21 mouse cellular contexts compared by ENCODE assay signal in the genomic region with DNA sequence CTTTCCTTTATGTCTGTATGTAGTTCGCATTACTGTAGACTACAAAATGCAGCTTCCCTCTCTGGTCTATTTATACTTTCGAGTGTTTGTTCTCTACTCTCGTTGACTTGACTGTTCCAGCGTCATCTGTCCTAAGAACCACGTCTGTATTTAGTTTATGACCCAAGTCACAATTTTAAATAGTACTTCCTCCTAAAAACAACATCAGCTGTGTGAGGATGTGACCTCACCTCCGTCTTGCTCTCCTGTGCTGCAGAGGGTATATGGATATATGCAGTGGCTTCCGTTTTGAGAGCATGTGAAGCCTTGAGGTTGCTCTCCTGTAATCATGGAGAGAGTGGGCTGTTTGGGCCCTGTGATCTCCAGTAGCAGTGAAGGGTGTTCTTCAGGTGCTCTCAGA.
"Had no signal": no experiment of that assay in that cellular context is flagged by ENCODE, and none has a peak within 500 bp of the region (broad histone marks: within the 10 kb centered on the region; RNA-seq: fewer than 3 reads in every experiment).

No protein-coding gene starts in this region.

- ATAC-seq: inflammation-experienced regulatory T-cells, adult 6 months; intestine, embryonic 16.5 days; liver, postnatal 0 days; midbrain, embryonic 15.5 days had no signal

- H3K9ac ChIP-seq: limb, embryonic 12.5 days; limb, embryonic 15.5 days; liver, embryonic 14.5 days; liver, postnatal 0 days; midbrain, embryonic 12.5 days; midbrain, embryonic 15.5 days; neural tube, embryonic 12.5 days; neural tube, embryonic 15.5 days; stomach, embryonic 15.5 days had no signal

- H3K9me3 ChIP-seq: limb, embryonic 12.5 days; limb, embryonic 15.5 days; midbrain, embryonic 12.5 days; midbrain, embryonic 15.5 days; neural tube, embryonic 12.5 days; neural tube, embryonic 15.5 days; stomach, embryonic 15.5 days had no signal

- H3K4me1 ChIP-seq: limb, embryonic 12.5 days; limb, embryonic 15.5 days; midbrain, embryonic 12.5 days; midbrain, embryonic 15.5 days; neural tube, embryonic 12.5 days; stomach, embryonic 15.5 days had no signal

- H3K4me3 ChIP-seq: limb, embryonic 12.5 days; limb, embryonic 15.5 days; midbrain, embryonic 12.5 days; midbrain, embryonic 15.5 days; neural tube, embryonic 12.5 days; neural tube, embryonic 15.5 days; stomach, embryonic 15.5 days had no signal

- H3K4me2 ChIP-seq: limb, embryonic 12.5 days; limb, embryonic 15.5 days; liver, embryonic 11.5 days; midbrain, embryonic 12.5 days; midbrain, embryonic 15.5 days; neural tube, embryonic 12.5 days; neural tube, embryonic 15.5 days; stomach, embryonic 15.5 days had no signal

- H3K36me3 ChIP-seq: limb, embryonic 12.5 days; limb, embryonic 15.5 days; midbrain, embryonic 12.5 days; midbrain, embryonic 15.5 days; neural tube, embryonic 12.5 days; neural tube, embryonic 15.5 days; stomach, embryonic 15.5 days had no signal

- H3K27me3 ChIP-seq: limb, embryonic 12.5 days; limb, embryonic 15.5 days; midbrain, embryonic 15.5 days had no signal

- DNase-seq: kidney, adult 18-20 months; kidney, adult 9 months; kidney, postnatal 14 days; kidney, postnatal 4 days; left cerebral cortex, postnatal 4 days; liver, postnatal 0 days; right cerebral cortex, adult 18-20 months; right cerebral cortex, postnatal 14 days; right cerebral cortex, postnatal 4 days; thymus, postnatal 25 days had no signal

- H3K27ac ChIP-seq: limb, embryonic 12.5 days; limb, embryonic 15.5 days; liver, embryonic 14.5 days; midbrain, embryonic 12.5 days; midbrain, embryonic 15.5 days; neural tube, embryonic 12.5 days; neural tube, embryonic 15.5 days; stomach, embryonic 15.5 days had no signal
